Mouse (Mus musculus) spleen, adult 18-20 months (tissue): ENCODE data around the gene Cwc22.

ENCODE experiments used
- DNase-seq, 2 experiments: peaks; one replicate each; pipeline ENCODE4 v3.0.0; 2022; ENCODE audit warnings: mixed read lengths in 2 of 2

The Cwc22 gene

DNA sequence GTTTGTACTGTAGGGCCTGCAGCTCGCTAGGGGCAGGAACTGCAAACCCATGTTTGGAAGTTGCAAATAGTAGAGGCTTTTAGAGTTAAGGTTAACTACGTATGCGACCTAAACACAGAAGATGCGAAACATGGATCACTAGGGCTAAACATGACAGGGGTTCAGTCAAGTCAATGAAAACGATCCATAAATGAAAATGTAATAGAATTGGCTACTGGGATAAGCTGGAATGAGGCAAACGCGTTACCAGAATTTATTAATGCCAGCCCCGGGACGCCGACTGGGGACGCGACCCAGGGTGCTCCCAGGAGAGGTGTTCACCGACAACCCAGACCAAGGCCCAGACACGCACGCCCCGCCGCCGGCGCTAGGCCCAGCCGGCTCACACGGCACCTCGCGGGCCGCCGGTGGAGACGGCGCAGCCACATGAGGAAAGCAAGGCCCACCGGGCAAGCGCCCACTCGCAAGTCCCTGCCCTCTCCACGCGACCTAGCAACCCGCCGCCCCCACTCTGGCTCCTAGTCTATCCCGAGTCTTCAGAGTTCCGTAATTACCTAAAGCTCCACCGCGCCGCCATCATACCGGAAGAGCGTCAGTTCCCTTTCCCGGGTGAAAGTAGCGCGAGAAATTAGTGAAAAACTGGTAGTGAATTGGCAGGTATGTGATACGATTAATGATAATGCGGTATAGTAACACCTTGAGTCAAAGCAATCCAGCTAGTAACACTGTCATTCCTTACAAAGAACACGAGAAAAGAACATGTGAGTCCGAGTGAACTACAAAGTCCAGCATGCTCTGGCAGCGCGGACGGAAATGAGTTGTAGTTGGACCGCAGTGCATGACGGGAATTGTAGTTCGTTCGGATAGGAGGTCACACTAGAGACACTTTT lies at the start of gene Cwc22:
Gene Cwc22, minus strand, starts transcription at position 780 of the 890 bp plus-strand sequence.
- peak; percentile 69 to 90 for DNase-seq

DNA sequence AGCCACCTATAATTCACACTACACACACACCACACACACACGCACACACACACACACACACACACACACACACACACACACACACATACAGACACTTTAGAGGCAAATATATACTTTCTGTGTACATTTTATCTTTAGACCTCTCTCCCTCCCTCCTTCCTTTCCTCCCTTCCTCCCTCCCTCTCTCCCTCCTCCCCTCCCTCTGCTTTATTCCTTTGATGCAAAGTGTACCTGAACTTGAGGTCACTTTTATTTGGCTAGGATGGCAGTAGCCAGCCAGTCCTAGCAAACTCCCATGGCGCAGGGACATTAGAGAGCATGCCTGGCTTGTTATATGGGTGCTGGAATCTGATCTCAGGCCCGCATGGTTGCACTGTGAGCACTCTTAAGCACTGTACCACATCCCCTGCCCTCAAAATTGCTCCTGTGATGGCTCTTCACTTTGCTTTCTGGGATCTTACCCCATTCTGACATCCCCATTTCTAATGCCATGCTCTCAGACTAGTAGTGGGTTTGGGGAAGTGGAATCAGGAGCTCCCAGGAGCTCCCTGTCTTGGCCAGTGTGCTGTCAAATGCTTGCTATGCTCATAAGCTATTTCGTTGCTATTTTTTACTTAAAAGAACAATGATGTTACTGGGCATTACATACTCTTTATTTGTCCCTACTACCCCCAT lies 47.7 kb upstream of the Cwc22 start:
- DNase-seq, result no peak

DNA sequence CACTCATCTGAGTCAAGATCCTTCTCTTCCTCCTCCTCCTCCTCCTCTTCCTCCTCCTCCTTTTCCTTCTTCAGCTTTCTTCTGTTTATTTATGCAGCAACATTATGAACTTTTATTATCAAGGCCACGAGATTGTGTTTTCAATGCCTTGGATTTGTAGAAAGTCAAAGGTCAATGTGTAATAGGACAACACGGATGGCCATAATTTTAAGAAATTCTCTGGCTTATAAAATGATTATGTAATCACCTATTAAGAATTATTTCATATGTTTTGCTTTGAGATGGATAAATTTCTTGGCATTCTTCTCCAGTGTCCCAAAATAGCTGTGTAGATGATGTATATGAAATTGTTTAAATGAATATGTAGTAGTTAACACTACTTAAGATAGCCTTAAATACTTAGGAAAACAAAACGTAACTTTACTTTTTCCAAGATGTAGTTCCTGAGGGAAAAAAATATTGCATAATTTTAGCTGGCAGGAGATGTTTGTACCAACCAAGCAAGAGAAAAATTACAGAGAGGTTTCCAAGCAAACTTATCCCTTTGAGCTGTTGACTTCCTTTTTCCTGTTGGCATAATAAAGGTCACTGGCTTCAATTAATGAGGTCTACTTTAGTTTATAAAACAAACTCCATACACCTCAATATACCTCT lies 46.9 kb upstream of the Cwc22 start:
- no peak for DNase-seq

DNA sequence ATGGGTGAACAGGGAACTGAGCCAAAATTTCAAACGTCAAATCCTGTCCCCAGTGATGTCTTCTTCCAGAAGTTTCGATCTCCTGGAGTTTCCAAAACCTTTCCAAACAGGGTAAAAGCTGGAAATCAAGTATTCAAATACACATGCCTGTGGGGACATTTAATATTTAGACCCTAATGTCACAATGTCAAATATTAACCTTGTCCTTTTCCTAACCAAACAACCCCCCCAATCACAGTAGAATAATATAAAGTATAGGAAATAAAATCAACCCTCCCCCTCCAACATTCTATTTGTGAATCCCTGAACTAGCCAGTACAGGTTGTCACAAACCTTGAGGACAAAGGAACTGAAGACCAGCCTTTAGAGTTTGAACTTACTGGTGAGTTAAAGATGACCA lies 44.6 kb upstream of the Cwc22 start:
- DNase-seq, result no peak

DNA sequence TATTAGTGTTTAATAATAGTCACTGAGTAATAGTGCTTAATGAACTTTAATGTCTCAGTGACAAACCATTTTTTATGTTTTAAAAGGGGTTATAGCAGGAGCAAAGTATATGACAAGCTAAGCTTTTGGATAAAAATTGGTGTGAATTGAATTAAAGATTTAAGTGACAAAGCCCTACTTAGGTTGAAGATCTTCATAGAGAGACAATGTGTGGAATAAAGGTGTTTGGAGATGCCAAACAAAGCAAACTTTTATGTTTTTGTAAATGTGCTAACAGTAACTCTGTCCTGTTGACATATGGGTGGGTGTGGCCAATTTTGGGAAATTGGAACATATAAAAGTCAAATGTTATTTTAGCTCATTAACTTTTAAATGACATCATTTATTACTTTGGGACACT lies 43.9 kb upstream of the Cwc22 start:
- no peak for DNase-seq

DNA sequence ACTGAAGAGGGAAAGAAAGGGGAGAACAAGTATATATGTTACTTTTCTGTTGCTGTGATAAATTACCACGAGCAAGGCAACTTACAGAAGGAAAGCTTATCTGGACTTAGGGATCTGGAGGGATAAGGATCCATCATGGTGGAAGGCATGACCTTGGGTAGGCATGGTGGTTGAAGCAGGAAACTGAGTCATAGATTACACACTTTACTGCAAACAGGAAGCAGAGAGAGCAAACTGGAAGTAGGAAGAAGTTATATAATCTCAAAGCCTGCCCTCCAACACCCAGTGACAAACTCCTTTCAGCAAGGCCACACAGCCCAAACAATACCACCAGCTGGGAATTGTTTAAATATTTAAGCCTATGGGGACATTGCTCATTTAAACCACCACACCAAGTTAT lies 43.2 kb upstream of the Cwc22 start:
- DNase-seq, result no peak

DNA sequence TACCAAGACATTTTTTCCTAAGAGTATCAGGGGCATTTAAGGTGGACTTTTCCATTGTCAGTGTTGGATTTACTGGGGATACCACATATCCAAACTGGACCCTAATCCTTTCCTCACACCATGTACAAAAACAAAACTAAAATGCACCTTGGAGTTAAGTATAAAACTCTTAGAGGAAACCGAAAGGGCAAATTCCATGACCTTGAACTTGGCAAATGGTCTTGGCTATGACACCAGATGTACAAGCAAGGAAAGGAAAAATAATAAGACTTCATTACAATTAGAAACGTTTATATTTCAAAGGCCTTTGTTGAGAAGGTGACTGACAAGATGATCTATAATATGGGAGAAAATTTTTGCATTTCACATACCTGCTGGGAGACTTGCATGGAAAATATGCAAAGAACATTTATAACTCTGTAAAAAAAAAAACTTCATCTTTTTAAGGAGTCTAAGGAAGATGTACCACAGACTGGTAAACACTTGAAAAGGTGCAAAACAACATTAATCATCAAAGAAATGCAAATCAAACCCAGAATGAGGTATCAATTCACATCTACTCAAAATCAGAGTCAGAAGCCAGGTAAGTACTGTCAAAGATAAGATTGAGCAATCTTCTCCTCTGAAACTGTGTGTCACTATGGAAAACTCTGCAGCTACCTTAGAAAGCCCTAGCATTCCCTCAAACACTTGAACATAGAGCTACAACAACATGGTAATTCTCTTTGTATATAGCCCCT lies 40.0 kb upstream of the Cwc22 start:
- DNase-seq, result no peak

DNA sequence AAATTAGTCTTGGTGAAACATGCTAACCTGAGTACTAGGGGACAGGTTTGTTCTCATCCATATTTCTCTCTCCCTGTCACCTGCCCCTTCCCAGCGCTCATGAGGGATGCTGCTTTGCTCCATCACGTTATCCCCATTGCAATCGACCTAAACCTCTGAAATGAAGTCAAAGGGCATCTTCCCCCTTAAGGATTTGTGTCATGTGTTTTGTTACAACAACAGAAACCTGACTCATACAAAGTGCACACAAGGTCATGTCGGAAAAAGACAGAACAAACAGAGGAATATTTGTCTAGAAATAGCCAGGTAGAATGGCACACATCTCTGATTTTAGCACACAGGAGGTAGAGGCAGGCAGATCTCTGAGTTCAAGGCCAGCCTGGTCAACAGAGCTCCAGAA lies 38.0 kb upstream of the Cwc22 start:
- no peak for DNase-seq

DNA sequence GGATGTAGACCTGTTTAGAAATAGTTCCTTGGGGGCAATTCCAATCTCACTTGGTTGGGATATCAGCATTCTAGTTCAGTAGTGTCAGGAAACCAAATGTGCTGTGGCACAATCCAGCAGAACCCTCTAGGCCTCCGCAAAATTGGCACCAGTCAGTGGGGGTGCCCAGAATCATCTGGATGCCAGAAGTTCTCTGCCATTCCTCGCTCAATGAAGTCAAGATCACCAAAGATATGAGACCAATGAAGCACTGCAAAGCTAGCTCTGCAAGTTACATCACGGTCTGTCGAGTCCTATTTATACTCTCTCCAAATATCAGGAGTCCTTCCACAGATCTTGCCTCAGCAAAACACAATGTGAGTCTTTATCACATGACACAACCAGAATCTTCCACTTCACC lies 35.7 kb upstream of the Cwc22 start:
- DNase-seq, result no peak

DNA sequence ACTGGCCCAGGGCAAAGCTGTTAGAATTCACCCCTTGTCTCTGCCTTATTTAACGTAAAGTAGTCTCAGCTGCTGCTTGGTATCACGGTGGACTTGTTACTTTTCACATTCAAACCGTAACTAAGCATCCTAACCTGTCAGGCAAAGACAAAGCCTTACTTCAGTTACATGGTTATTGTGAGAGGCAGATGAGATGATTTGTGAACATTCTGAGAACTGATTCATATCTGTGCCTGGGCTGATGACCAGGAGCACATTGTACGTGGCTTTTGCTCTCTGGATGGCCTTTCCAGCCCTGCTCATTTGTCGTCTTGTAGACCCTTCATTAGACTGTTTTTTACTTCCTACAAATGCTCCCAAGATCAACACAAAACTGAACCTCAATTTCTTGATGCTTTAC lies 34.5 kb upstream of the Cwc22 start:
- DNase-seq, result no peak

DNA sequence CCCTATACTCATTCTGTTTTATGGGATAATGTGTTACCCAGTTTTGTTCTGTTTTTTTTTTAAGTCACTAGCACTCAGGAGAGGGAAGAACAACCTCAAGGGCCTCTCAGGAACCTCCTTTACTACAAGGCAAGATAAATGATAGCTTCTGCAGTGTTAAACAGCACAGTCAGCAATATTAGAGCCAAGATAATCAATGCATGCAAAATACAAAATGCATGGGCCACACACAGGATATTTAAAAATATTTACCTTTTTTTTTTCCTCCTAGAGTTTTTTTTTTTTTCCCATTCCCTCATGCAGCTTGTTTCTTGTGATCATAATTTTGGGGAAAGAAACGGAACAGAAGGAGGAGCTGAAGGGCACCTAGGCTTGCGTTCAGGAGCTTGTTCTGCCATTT lies 33.3 kb upstream of the Cwc22 start:
- no peak for DNase-seq

DNA sequence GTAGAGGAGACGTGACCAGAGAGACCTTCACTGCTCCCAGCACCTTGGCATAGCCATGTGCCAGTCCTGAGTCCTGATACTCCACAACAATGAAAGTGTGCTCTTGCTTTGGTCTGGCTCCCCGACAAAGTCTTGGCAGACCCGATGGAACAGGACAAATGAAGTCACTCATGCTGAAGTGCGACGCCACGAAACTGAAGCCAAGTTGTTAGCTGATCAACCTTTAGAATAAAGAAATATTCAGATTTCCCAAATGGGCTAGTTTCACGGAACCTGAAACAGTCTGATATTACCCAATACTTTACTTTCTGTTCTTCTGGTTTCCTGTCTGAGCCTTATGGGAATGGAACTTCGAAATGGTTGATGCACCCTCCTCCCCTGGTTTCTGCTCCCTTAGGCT lies 32.9 kb upstream of the Cwc22 start:
- DNase-seq, result no peak

DNA sequence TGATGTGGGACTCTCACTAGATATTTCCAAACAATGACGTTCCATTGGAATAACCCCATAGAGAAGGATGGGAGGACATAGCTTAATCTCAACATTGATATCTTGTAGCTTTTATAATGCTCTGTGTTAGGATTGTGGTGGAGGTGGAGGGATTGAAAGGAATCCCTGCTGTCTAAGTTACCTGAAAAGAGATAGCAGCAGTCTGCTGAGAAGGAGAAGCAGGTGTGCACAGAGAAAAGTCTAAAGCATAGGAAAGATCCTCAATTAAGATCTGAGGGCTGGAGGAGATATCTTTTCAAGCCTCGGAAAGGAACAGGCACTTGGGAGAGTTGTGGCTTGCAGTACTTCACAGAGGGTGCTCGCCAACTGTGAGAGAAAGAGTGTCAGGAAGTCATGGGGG lies 32.1 kb upstream of the Cwc22 start:
- DNase-seq, result no peak

DNA sequence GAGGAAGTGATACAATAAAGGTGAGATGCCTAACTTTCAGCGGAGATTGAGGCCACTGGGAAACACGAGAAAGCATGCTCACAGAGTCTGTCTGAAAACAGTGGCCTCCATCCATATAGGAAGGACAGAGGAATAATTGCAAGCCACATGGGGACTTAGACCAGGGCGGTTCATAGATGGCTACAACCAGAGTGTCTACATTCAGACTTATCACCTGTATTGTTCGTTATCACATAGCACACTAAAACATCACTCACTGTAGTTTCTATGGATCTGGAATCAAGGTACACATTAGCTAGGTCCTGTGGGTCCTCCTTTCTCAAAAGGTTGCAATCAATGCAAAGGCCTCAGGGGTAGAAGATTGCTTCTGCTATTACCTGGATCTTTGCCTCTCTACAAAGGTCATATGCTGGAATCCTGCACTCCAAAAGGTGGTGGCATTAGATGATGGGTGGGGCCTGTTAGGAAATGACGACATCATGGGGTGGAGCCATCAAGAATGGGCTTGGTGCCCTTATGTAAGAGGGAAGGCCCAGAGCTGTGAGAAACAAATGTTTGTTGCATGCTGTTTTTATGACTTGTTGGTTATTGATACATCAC lies 30.2 kb upstream of the Cwc22 start:
- no peak for DNase-seq

DNA sequence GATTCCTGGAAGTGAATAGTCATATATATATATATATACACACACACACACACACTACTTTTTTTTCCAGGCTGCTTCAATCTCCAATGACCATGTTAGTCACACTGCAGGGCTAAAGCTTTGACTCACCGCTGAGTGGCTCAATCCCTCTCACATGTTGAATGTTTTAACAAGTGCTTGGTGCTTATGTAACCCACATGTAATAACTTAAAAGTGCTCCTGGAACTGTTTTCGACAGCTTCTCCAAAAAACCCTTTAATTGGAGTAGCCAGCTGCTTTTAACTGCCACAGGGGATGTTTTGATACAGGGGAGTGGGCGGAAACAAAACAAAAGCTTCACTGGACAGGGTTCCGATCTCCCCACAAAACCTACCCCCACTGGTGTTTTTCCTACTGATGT lies 29.4 kb upstream of the Cwc22 start:
- DNase-seq, result no peak

DNA sequence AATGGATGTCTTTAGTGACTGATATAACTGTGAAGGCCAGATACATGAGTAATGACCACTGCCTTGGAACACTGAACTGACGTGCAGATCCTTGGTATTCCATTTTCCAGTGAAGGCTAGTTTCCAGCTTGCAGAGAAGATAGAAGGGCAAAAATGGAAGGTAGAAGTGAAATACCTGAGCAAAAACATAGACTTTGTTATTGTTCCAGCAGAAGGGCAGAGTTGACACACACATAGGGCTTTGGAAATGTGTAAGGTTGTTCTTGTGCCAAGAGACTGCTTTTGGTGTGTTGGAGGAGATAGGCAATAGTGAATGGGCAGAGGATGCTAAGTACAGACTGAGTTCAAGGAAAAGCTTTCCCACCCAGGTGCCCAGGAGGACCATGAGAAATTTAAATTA lies 28.8 kb upstream of the Cwc22 start:
- no peak for DNase-seq

DNA sequence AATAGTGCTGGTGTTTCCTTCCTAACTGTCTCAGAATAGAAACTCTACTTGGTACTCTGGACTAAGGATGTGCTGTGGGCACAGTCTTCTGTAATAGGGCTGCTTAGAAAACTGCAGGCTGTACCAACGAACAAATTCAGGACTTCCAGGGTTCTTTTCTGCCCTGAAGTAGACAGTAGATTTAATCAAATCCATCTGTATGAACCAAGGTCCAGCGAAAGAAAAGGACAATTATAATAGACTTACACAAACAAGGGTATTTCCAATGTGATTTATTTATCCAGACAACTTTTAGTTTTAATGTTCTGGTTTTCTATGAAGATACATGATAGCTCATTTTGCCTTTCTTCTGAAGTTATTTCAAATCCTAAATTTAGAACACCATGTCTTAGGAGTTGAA lies 28.2 kb upstream of the Cwc22 start:
- no peak for DNase-seq

DNA sequence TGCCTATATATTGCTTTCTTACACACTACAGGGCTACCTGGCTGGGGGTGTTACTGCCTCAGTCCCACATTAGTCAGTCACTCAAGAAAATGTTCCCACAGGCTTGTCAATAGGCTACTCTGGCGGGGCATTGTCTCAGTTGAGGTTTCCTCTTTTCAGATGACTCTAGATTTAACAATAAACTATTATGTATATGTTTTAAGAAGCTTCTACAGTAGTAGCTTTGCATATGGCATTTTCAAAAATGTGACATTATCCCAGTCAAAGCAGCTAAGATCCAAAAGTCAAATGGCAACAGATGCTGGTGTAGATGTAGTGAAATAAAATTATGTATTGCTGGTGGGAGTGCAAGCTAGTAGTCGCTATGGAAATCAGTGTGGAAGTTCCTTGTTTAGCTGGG lies 27.1 kb upstream of the Cwc22 start:
- DNase-seq, result no peak

DNA sequence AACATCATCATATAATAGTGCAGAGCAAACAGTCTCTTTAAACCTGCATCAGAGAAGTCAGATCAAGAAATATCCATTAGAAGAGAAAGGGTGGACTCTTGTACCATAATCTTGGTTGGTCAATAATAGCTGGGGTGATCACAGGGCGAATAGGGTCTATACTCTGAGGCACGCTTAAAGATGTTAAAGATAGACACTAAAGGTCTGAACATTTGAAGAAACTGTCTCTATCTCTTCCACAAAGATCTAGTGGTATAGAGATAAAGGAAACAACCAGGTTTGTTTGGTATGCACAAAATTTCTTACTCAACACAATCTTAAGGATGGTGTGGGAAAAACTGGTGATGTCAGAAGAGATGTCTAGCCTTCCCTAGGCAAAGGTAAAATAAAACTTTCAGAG lies 26.4 kb upstream of the Cwc22 start:
- DNase-seq, result no peak

DNA sequence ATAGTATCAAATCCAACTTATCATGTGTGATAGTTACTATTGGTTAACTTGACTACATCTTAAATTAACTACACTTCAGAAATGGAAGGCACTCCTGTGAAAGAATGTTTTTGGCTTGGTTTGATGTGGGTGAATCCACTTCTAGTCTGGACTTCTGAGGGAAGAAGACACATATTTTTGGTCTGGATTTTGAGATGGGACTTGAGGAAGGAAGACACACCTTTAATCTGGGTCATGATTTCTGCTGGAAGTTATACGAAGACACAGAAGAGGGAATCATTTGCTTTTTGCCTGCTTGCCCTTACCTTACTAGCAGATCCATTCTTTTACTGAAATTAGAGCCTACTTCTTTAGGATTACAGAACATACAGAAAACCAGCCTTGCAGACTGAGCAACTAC lies 25.7 kb upstream of the Cwc22 start:
- DNase-seq, result no peak

DNA sequence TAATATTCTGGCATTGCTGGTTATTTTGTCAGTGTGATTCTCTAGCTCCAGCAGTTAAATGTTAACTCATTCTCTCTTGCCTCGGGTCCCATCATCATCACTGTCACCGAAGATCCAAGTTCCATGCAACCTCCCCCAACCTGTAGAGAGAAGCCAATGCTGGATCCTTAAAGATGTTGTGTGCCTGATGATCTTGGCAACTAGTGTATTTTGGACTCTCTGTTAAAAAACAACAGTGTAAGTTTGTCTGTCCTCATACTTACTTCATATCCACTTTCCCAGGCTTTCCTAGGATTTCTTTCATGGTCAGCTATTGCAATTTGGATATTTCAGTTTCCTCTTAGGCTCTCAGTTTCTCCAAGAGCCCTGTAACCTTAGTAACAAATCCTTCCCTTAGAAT lies 25.2 kb upstream of the Cwc22 start:
- no peak for DNase-seq

DNA sequence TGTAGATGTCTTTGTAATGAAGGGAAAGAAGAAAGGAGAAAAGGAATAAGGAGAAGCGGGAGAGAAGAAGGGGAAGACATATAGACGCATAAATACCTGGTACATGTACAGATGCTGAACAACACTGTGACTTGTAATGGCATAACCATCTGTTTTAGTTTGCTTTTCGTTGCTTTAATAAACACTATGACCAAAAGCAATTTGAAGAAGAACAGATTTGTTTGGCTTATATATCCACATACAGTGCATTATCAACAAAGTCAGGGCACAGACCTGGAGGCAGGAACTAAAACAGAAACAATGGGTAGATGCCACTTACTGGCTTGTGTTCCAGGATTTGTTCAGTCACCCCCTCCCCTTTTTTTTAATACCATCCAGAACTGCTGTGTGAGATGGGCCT lies 24.4 kb upstream of the Cwc22 start:
- DNase-seq, result no peak

DNA sequence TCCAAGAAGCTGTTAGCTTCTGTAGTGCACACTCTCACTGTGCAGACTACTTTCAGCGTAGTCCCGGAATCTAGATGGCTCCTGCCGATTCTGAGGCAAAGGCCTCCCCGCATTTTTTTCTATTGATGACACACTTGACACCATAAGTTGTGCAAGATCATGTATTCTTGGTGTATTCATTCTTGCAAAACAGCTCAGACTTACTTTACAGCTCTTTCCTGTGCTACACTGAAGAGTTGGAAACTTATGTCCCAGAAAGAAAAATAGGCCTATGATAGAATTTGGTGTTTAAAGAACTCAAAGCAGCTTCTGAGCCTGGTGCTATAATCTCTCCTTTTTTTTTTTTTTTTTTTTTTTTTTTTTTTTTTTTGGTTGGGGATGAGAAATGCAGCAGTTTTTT lies 23.8 kb upstream of the Cwc22 start:
- DNase-seq, result no peak
